Mouse (Mus musculus) activated CD4-positive, CD25-positive, alpha-beta regulatory T cell, adult 4 months (primary cell): ENCODE data around the gene Zfp207. TPM values are rescaled to one million over a fixed set of nuclear protein-coding genes. Genes with fewer than 3 reads are reported as not detected.
"Not testable (repeated sequence)": the region's sequence is repeated elsewhere in the genome, so short reads cannot be mapped to it uniquely, and the experiment has no call there.

Source experiments
- ATAC-seq: one replicate; pipeline ENCODE4 v1.8.0; 2017
- polyA plus RNA-seq, 2 experiments: library from polyadenylated mRNA; unstranded; fragments of 100-300 nt; shearing (Covaris generic); gene quantifications; one replicate each; pipeline ENCODE4 v1.2.1; 2017

Zfp207 gene
- polyA plus RNA-seq, 2 experiments from 2014 or later = 296 to 314 TPM

GRCm38 (mm10) chr11:80417085-80417484 lies 34.0 kb downstream of the Zfp207 start:
- no peak for ATAC-seq

- no peak for ATAC-seq
These were observed 36.7 kb downstream of the Zfp207 start for GRCm38 (mm10) chr11:80419743-80420142.

GRCm38 (mm10) chr11:80420202-80420984 lies 37.3 kb downstream of the Zfp207 start:
- ATAC-seq = no peak

- ATAC-seq = no peak
These were observed 38.5 kb downstream of the Zfp207 start for GRCm38 (mm10) chr11:80421421-80422047.

GRCm38 (mm10) chr11:80424691-80425090 lies 41.6 kb downstream of the Zfp207 start:
- no peak for ATAC-seq

- ATAC-seq = no peak
These were observed 42.2 kb downstream of the Zfp207 start for GRCm38 (mm10) chr11:80425247-80425778.

- not testable (repeated sequence) for ATAC-seq
These were observed 43.1 kb downstream of the Zfp207 start for GRCm38 (mm10) chr11:80426029-80426813.

GRCm38 (mm10) chr11:80428381-80429008 lies 45.4 kb downstream of the Zfp207 start, which contains the start of gene Psmd11:
Psmd11 (plus strand) TSS chr11:80428615.
- peak; percentile 99 for ATAC-seq

GRCm38 (mm10) chr11:80429009-80429475 lies 46.0 kb downstream of the Zfp207 start:
- ATAC-seq = peak; percentile 19

GRCm38 (mm10) chr11:80429500-80430166 lies 46.6 kb downstream of the Zfp207 start:
- no peak for ATAC-seq

- ATAC-seq = no peak
These were observed 47.4 kb downstream of the Zfp207 start for GRCm38 (mm10) chr11:80430366-80430910.

- ATAC-seq = no peak
These were observed 63.8 kb downstream of the Zfp207 start for GRCm38 (mm10) chr11:80446916-80447315.

GRCm38 (mm10) chr11:80449859-80450258 lies 66.8 kb downstream of the Zfp207 start:
- ATAC-seq = no peak

GRCm38 (mm10) chr11:80452242-80452641 lies 69.2 kb downstream of the Zfp207 start:
- no peak for ATAC-seq

GRCm38 (mm10) chr11:80453198-80453597 lies 70.1 kb downstream of the Zfp207 start:
- no peak for ATAC-seq

Other genes starting within 250 kb of the Zfp207 start
- gene Tefm, start 241.1 kb upstream of the Zfp207 start, polyA plus RNA-seq = 10 to 100 TPM; 25.7 to 28.8 TPM
- under 1 TPM in 1 of 2 experiments, not detected in 1; 0.54 TPM for gene Adap2, start 229.2 kb upstream of the Zfp207 start, polyA plus RNA-seq
- gene Rnf135, start 199.4 kb upstream of the Zfp207 start, polyA plus RNA-seq = 1 to 10 TPM; 8.1 to 9.5 TPM
- 10 to 100 TPM; 23.8 to 29.7 TPM for gene Rhot1, start 174.3 kb upstream of the Zfp207 start, polyA plus RNA-seq
- under 1 TPM; 0.17 to 0.48 TPM for gene Rhbdl3, start 82.4 kb upstream of the Zfp207 start, polyA plus RNA-seq
- 10 to 100 TPM in 1 of 2 experiments, 1 to 10 TPM in 1; 9.3 to 17.7 TPM for gene 5730455P16Rik, start 5.2 kb upstream of the Zfp207 start, polyA plus RNA-seq
- 100 to 1,000 TPM; 273 to 307 TPM for gene Psmd11, start 45.3 kb downstream of the Zfp207 start, polyA plus RNA-seq
- under 1 TPM; 0.89 to 0.98 TPM for gene Cdk5r1, start 93.7 kb downstream of the Zfp207 start, polyA plus RNA-seq